23 mouse cellular contexts compared by ENCODE assay signal in the genomic region with DNA sequence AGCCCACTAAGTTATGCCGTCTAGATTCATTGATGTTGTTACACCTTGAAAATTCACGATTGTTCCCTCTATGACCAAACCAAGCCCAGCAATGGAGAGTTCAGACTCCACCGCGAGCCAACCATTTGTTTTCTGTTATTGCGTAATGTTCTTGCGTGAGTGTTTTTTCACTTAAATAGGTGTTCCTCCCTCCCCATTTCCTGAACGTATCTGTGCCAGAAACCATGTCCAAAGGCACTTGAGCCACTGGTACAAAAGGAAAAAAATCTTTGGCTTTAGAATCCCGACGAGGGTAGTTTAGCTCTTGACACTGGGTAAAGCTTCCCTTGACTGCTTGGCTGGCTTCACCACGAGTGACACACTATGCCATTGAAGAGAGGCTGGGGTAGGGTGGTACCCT. TPM values are rescaled to one million over a fixed set of nuclear protein-coding genes. Genes with fewer than 3 reads are reported as not detected.
DNase-seq lines count a peak whose midpoint lies in the region; TF ChIP-seq lines count a peak whose summit lies in the region.
"Had no signal": no experiment of that assay in that cellular context is flagged by ENCODE, and none has a peak within 500 bp of the region (broad histone marks: within the 10 kb centered on the region; RNA-seq: fewer than 3 reads in every experiment).

No protein-coding gene starts in this region.

- no peak for TF ChIP-seq CTCF in gastrocnemius, adult 2 months (IDR thresholded peaks at IDR 0.05)

- H3ac ChIP-seq in myocyte (ENCODE audit: control insufficient read depth, insufficient read length) = no peak overlapping the region

- H3K79me2 ChIP-seq in myocyte (ENCODE audit: control insufficient read depth, insufficient read depth) = no peaks in the 10 kb centered on the region

- no peaks in the 10 kb centered on the region for H3K36me3 ChIP-seq in myocyte (ENCODE audit: control insufficient read depth, insufficient read depth)
- H3K36me3 ChIP-seq: hindbrain, embryonic 15.5 days; limb, embryonic 10.5 days; liver, embryonic 12.5 days; lung, embryonic 15.5 days; midbrain, embryonic 15.5 days; neural tube, embryonic 13.5 days had no signal

- no peak overlapping the region for H3K4me3 ChIP-seq in gastrocnemius, adult 2 months
- no peak overlapping the region for H3K4me3 ChIP-seq in myocyte
- H3K4me3 ChIP-seq: hindbrain, embryonic 15.5 days; limb, embryonic 10.5 days; liver, embryonic 12.5 days; lung, embryonic 15.5 days; megakaryocyte, embryonic 14.5 days; midbrain, embryonic 15.5 days; neural tube, embryonic 13.5 days had no signal

- peak overlapping the region; percentile 73 for H3K27ac ChIP-seq in gastrocnemius, adult 2 months
- H3K27ac ChIP-seq: hindbrain, embryonic 15.5 days; limb, embryonic 10.5 days; liver, embryonic 12.5 days; lung, embryonic 15.5 days; midbrain, embryonic 15.5 days; neural tube, embryonic 13.5 days had no signal

- no peak overlapping the region for H3K4me2 ChIP-seq in myocyte (ENCODE audit: low read depth)
- H3K4me2 ChIP-seq: hindbrain, embryonic 15.5 days; liver, embryonic 12.5 days; lung, embryonic 15.5 days; midbrain, embryonic 15.5 days; neural tube, embryonic 13.5 days had no signal

- intact Hi-C loops in gastrocnemius, adult 2 months (cut with DNase I) = no loop called here
- intact Hi-C loops in gastrocnemius, postnatal 36 days (cut with DNase I) = no loop called here

- TF ChIP-seq POLR2A in myocyte (IDR thresholded peaks at IDR 0.05; ENCODE audit: insufficient read length, low read depth) = no peak

- peak; percentile 43 for DNase-seq in gastrocnemius, adult 2 months
- no peak for DNase-seq in gastrocnemius, postnatal 36 days
- DNase-seq in heart, adult 9 months (ENCODE audit: low spot score in 2 of 2) = peak; percentile 60 to 78
- no peak for DNase-seq in heart, postnatal 4 days
- peak; percentile 55 to 67 for DNase-seq in lung, adult 18-20 months
- no peak for DNase-seq in lung, postnatal 10 days
- DNase-seq in cerebellum, postnatal 36 days = no peak
- DNase-seq: adrenal gland, postnatal 10 days; cerebellum, adult 8-10 months; gastrocnemius, postnatal 14 days; kidney, adult 8-10 months; kidney, postnatal 14 days; retina, postnatal 1 day; right cerebral cortex, postnatal 25 days had no signal

- H3K27me3 ChIP-seq in myocyte (ENCODE audit: control insufficient read depth, insufficient read depth, insufficient read length) = peaks cover 4% of the 10 kb centered on the region
- H3K27me3 ChIP-seq: lung, embryonic 15.5 days had no signal

TF ChIP-seq in myocyte, 11 proteins besides CTCF, POLR2A, EP300 and RAD21:
- TF ChIP-seq CEBPB (IDR thresholded peaks at IDR 0.05; ENCODE audit: insufficient read depth, poor library complexity, severe bottlenecking) (peak; percentile 35; the same call in 1 of the 2 replicates), USF1 (IDR thresholded peaks at IDR 0.05; ENCODE audit: low read depth) (no peak), SRF (IDR thresholded peaks at IDR 0.05; ENCODE audit: control insufficient read depth, insufficient read length, low read depth) (no peak)

RNA-seq across cellular contexts. Expression of a gene that starts 4.4 kb away (rescaled TPM):
- total RNA-seq in gastrocnemius, adult 2 months (2021) = 10 to 100 TPM in 1 of 2 experiments, 1 to 10 TPM in 1; 7.8 to 12.9 TPM
- 1 to 10 TPM; 8.8 to 9.3 TPM for total RNA-seq in gastrocnemius, postnatal 36 days (2021)
- 10 to 100 TPM; 82.4 to 86.8 TPM for total RNA-seq in heart, postnatal 4 days (2021)
- polyA plus RNA-seq in myocyte (2012; fragmentation: generic; extraction: Trizol) = 0.11 TPM

RNA-seq across cellular contexts. Expression of a gene that starts 4.5 kb away (rescaled TPM):
- total RNA-seq in gastrocnemius, adult 2 months (2021) = 1 to 10 TPM; 2.6 to 3.3 TPM
- total RNA-seq in gastrocnemius, postnatal 36 days (2021) = 1 to 10 TPM; 1.0 to 3.8 TPM
- total RNA-seq in heart, postnatal 4 days (2021) = 10 to 100 TPM; 25.0 to 27.5 TPM
- 0.23 TPM for polyA plus RNA-seq in myocyte (2012; fragmentation: generic; extraction: Trizol)
- polyA plus RNA-seq: testis, adult 2 months had no signal

RNA-seq across cellular contexts. Expression of a gene that starts 16.2 kb away (rescaled TPM):
- 10 to 100 TPM; 10.5 to 10.7 TPM for total RNA-seq in gastrocnemius, adult 2 months (2021)
- total RNA-seq in gastrocnemius, postnatal 36 days (2021) = 10 to 100 TPM in 1 of 2 experiments, 1 to 10 TPM in 1; 8.2 to 10.3 TPM
- total RNA-seq in heart, postnatal 4 days (2021) = 10 to 100 TPM; 34.5 to 37.0 TPM
- 23.7 TPM for polyA plus RNA-seq in myocyte (2012; fragmentation: generic; extraction: Trizol)

Comparison
In these comparisons a context has a peak if more than half of its experiments do, and no peak if none do; other contexts are left out.
1. DNase-seq: peak in gastrocnemius, adult 2 months (single experiment), heart, adult 9 months (2 of 2) and lung, adult 18-20 months (2 of 2); none in gastrocnemius, postnatal 36 days (0 of 2), heart, postnatal 4 days (single experiment), lung, postnatal 10 days (single experiment) and cerebellum, postnatal 36 days (0 of 2).
2. RNA of a gene that starts 4.4 kb away (total RNA-seq): 82.4 to 86.8 TPM in heart, postnatal 4 days; 7.8 to 12.9 TPM in gastrocnemius, adult 2 months and 8.8 to 9.3 TPM in gastrocnemius, postnatal 36 days; every median in the first group is over 4 times any median in the second.
3. RNA of a gene that starts 4.5 kb away (total RNA-seq): 25.0 to 27.5 TPM in heart, postnatal 4 days; 1.0 to 3.8 TPM in gastrocnemius, postnatal 36 days and 2.6 to 3.3 TPM in gastrocnemius, adult 2 months; every median in the first group is over 4 times any median in the second.